Mouse (Mus musculus) MEL (cell line): Measurements from ENCODE around the gene Setdb2. TPM values are rescaled to one million over a fixed set of nuclear protein-coding genes. Genes with fewer than 3 reads are reported as not detected.
"Not testable (repeated sequence)": the region's sequence is repeated elsewhere in the genome, so short reads cannot be mapped to it uniquely, and the experiment has no call there.

Source experiments
- DNase-seq: peaks from one replicate; pipeline ENCODE4 v3.0.0; 2011; ENCODE audit warnings: low read depth, low spot score
- H3K27ac ChIP-seq: 2 replicates; pipeline ENCODE4 v1.5.1; 2012; ENCODE audit warnings: low read depth, mild to moderate bottlenecking, control low read depth, low read length, moderate library complexity; ENCODE audit not compliant: control insufficient read depth
- H3K27me3 ChIP-seq, 2 experiments: fragments of 150-350 bp in 1 of 2; sonication (generic) in 1 of 2; 2 replicates each; pipeline ENCODE4 v1.6.1; 2012; ENCODE audit warnings: low read length in 2 of 2, mild to moderate bottlenecking in 2 of 2, improper control_type of control experiment in 1 of 2, moderate library complexity in 1 of 2; ENCODE audit not compliant: insufficient read depth in 2 of 2, control insufficient read depth in 1 of 2
- H3K36me3 ChIP-seq, 2 experiments: 2 replicates each; pipeline ENCODE4 v1.6.1; 2012 to 2014; ENCODE audit warnings: low read length in 2 of 2, improper control_type of control experiment in 1 of 2, inconsistent platforms in 1 of 2, mild to moderate bottlenecking in 1 of 2; ENCODE audit not compliant: insufficient read depth in 2 of 2, control insufficient read depth in 1 of 2
- H3K4me1 ChIP-seq, 2 experiments: fragments of 150-350 bp in 1 of 2; sonication (generic) in 1 of 2; 2 replicates each; pipeline ENCODE4 v1.6.1; 2012; ENCODE audit warnings: low read length in 2 of 2, improper control_type of control experiment in 1 of 2, mild to moderate bottlenecking in 1 of 2; ENCODE audit not compliant: insufficient read depth in 2 of 2, control insufficient read depth in 1 of 2
- H3K4me3 ChIP-seq, 2 experiments: fragments of 150-350 bp in 1 of 2; sonication (generic) in 1 of 2; 2 replicates each; pipeline ENCODE4 v1.5.1; 2012; ENCODE audit warnings: low read depth in 2 of 2, low read length in 2 of 2, mild to moderate bottlenecking in 2 of 2, moderate library complexity in 2 of 2, control low read depth in 1 of 2, improper control_type of control experiment in 1 of 2; ENCODE audit not compliant: control insufficient read depth in 1 of 2, insufficient read depth in 1 of 2
- H3K79me2 ChIP-seq: 2 replicates; pipeline ENCODE4 v1.6.1; 2012; ENCODE audit warnings: mild to moderate bottlenecking, low read length, moderate library complexity; ENCODE audit not compliant: control insufficient read depth, poor library complexity, insufficient read depth
- H3K9ac ChIP-seq: 2 replicates; pipeline ENCODE4 v1.6.1; 2012; ENCODE audit warnings: low read depth, mild to moderate bottlenecking, control low read depth, low read length, moderate library complexity; ENCODE audit not compliant: control insufficient read depth, poor library complexity, severe bottlenecking
- H3K9me3 ChIP-seq: fragments of 150-350 bp; sonication (generic); replicated peaks from 2 replicates; pipeline ENCODE4 v1.6.1; 2012; ENCODE audit warnings: mild to moderate bottlenecking, low read length, improper control_type of control experiment, moderate library complexity; ENCODE audit not compliant: insufficient read depth
- ELF1 ChIP-seq: IDR thresholded peaks from 2 replicates; pipeline ENCODE4 v1.6.1; 2014; ENCODE audit warnings: low read depth, mild to moderate bottlenecking, inconsistent platforms, low read length, improper control_type of control experiment, moderate library complexity
- EP300 ChIP-seq, 2 experiments: IDR thresholded peaks; 2 replicates each; pipeline ENCODE4 v1.6.1; 2011; ENCODE audit warnings: improper control_type of control experiment in 2 of 2, low read length in 2 of 2, low read depth in 1 of 2, mild to moderate bottlenecking in 1 of 2
- GATA1 ChIP-seq: IDR thresholded peaks from 2 replicates; pipeline ENCODE4 v1.6.1; 2011; ENCODE audit warnings: low read depth, low read length, improper control_type of control experiment
- HCFC1 ChIP-seq: IDR thresholded peaks from 2 replicates; pipeline ENCODE4 v1.6.1; 2012; ENCODE audit warnings: low read depth, mild to moderate bottlenecking, inconsistent platforms, low read length, improper control_type of control experiment, moderate library complexity
- JUND ChIP-seq: IDR thresholded peaks from 2 replicates; pipeline ENCODE4 v1.6.1; 2011; ENCODE audit warnings: low read depth, mild to moderate bottlenecking, improper control_type of control experiment, low read length
- MAFK ChIP-seq: IDR thresholded peaks from 2 replicates; pipeline ENCODE4 v1.6.1; 2011; ENCODE audit warnings: low read depth, mild to moderate bottlenecking, low read length, improper control_type of control experiment, borderline replicate concordance
- POLR2A ChIP-seq, 2 experiments: IDR thresholded peaks; 2 replicates each; pipeline ENCODE4 v1.6.1; 2011 to 2012; ENCODE audit warnings: low read length in 2 of 2, mild to moderate bottlenecking in 2 of 2, control low read depth in 1 of 2, improper control_type of control experiment in 1 of 2, low read depth in 1 of 2, moderate library complexity in 1 of 2; ENCODE audit not compliant: control insufficient read depth in 1 of 2, insufficient read depth in 1 of 2, poor library complexity in 1 of 2
- POLR2AphosphoS5 ChIP-seq: IDR thresholded peaks from 2 replicates; pipeline ENCODE4 v1.6.1; 2012; ENCODE audit warnings: low read depth, borderline replicate concordance, mild to moderate bottlenecking, inconsistent platforms, low read length, moderate library complexity, mixed read lengths
- RAD21 ChIP-seq: IDR thresholded peaks from 2 replicates; pipeline ENCODE4 v1.6.1; 2011; ENCODE audit warnings: mild to moderate bottlenecking, low read depth, low read length, improper control_type of control experiment
- SMC3 ChIP-seq: IDR thresholded peaks from 2 replicates; pipeline ENCODE4 v1.6.1; 2011; ENCODE audit warnings: low read depth, low read length, improper control_type of control experiment
- USF1 ChIP-seq: IDR thresholded peaks from 2 replicates; pipeline ENCODE4 v1.6.1; 2014; ENCODE audit warnings: low read depth, mild to moderate bottlenecking, inconsistent platforms, low read length, improper control_type of control experiment, moderate library complexity
- ZKSCAN1 ChIP-seq: IDR thresholded peaks from 2 replicates; pipeline ENCODE4 v1.6.1; 2012; ENCODE audit warnings: low read depth, mild to moderate bottlenecking, inconsistent platforms, low read length, improper control_type of control experiment, moderate library complexity
- polyA plus RNA-seq, 2 experiments: library from polyadenylated mRNA; stranded (reverse) in 1 of 2; unstranded in 1 of 2; fragments of >175 nt in 1 of 2; fragments of >200 nt in 1 of 2; gene quantifications; 2 replicates each; pipeline versions ENCODE4 v1.2.1 to v1.2.4; 2012; ENCODE audit warnings: low replicate concordance in 2 of 2, low read depth in 1 of 2; ENCODE audit not compliant: insufficient read length in 2 of 2, insufficient read depth in 1 of 2, missing spikeins in 1 of 2
- total RNA-seq: library from RNA; depleted of rRNA; stranded (reverse); fragments of 300-350 nt; gene quantifications from 2 replicates; pipeline ENCODE4 v1.2.3, GENCODE M21; 2012

Setdb2 gene
- total and polyA plus RNA-seq, 3 experiments, result 10.8 to 18.3 TPM; not detected in 1

DNA sequence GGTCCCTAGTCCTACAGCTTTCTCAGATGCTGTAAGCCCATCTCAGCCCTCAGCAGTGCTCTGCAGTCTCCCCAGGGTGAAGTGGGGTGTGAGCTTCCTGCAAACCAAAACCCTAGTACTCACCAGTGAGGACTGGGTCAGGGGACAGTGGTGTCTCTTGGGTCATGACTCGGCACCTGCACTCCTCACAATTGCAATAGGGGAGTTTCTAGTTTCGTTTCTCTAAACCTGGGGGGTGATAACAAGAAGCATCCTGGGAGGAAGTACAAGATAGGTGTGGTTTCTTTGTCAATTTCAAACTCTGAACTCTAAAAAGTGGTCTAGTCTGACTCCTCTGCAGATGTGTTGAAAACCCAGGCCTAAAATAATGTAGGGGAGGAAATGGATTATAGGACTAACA is 43.7 kb downstream of the Setdb2 start:
- no peaks in the 10 kb centered on the region for H3K79me2 ChIP-seq
- no peaks in the 10 kb centered on the region; a peak in 1 of 4 replicates for H3K36me3 ChIP-seq
- H3K9ac ChIP-seq, result no peak overlapping the region
- TF ChIP-seq ELF1, result no peak
- 0 out of 4 replicates have a peak, but pooled peaks of 1 of the 2 experiments have one; percentile 6 for TF ChIP-seq EP300 (IDR thresholded peaks at IDR 0.05; ENCODE audit: low read depth in 1 of 2, low read length in 2 of 2)
- TF ChIP-seq GATA1, result 0 out of 2 replicates have a peak, but pooled peaks have one; percentile 8
- DNase-seq, result peak; percentile 50
- H3K4me1 ChIP-seq, result no peaks in the 10 kb centered on the region
- 0 out of 4 replicates have a peak overlapping the region, but pooled peaks of 1 of the 2 experiments have one; percentile 27 for H3K4me3 ChIP-seq
- no peaks in the 10 kb centered on the region for H3K9me3 ChIP-seq
- H3K27me3 ChIP-seq, result no peaks in the 10 kb centered on the region
- no peak overlapping the region; the same call in 1 of the 2 replicates for H3K27ac ChIP-seq

DNA sequence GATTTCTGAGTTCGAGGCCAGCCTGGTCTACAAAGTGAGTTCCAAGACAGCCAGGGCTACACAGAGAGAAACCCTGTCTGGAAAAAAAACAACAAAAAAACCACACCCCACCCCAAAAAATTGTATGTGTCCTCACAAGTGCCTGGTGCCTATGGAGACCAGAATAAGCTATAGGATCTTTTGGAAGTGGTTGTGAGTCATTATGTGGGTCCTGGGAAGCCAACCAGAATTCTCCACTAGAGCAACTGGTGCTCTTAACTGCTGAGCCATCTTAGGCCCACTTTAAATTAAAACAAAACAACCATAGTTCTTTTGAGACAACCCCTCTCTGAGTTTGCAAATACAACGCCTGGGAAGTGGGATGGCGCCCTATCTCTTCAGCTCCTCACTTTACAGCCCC is 45.4 kb downstream of the Setdb2 start, which contains the start of gene Phf11c:
TSS of gene Phf11c (minus strand) at position 101 of the 400 bp plus-strand sequence.
- no peak for TF ChIP-seq EP300 (IDR thresholded peaks at IDR 0.05; ENCODE audit: low read depth in 1 of 2, low read length in 2 of 2)
- no peak for TF ChIP-seq RAD21
- TF ChIP-seq ZKSCAN1, result no peak
- TF ChIP-seq MAFK, result no peak
- TF ChIP-seq HCFC1, result no peak
- TF ChIP-seq JUND, result no peak
- TF ChIP-seq SMC3, result no peak
- no peak for TF ChIP-seq USF1
- no peak for TF ChIP-seq POLR2AphosphoS5
- no peak for TF ChIP-seq POLR2A (IDR thresholded peaks at IDR 0.05; ENCODE audit: control insufficient read depth in 1 of 2, insufficient read depth in 1 of 2, low read depth in 1 of 2, low read length in 2 of 2, poor library complexity in 1 of 2)
- no peak for DNase-seq
- Histone ChIP-seq H3K27ac (no peak within 1 kb of the TSS), H3K4me1 (no peaks in the 10 kb centered on the region), H3K79me2 (no peaks in the 10 kb centered on the region), H3K36me3 (no peaks in the 10 kb centered on the region), H3K9ac (no peak within 1 kb of the TSS), H3K27me3 (no peaks in the 10 kb centered on the region), H3K9me3 (no peaks in the 10 kb centered on the region), H3K4me3 (no peak within 1 kb of the TSS)

DNA sequence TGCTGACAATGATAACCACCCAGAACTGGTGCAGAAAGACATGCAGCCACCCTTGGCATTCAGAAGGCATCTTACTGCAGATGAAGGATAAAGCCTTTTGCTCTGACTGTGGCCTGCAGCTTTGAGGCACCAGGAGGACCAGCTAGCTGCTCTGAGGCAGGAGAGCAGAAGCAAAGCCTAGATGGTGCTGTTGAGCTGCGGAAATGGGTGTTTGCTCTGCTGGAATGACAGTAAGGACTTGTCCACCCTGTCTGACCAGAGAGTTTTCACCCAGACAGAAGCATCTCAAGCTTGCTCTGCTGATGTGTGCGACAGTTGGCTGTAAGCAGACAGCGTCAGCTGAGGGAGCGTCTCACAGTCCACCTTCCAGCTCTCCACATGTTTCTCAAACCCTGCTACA is 50.5 kb downstream of the Setdb2 start:
- not testable (repeated sequence) for H3K27ac ChIP-seq, H3K4me3 ChIP-seq, DNase-seq, H3K4me1 ChIP-seq, H3K36me3 ChIP-seq, H3K9ac ChIP-seq, H3K79me2 ChIP-seq, H3K9me3 ChIP-seq, H3K27me3 ChIP-seq
